Mouse (Mus musculus) heart, postnatal 0 days (tissue): Measurements from ENCODE around the gene Vwce.

Source experiments
- CTCF ChIP-seq: IDR thresholded peaks from 2 replicates; pipeline ENCODE4 v1.5.1; 2016; ENCODE audit warnings: antibody characterized with exemption, control low read depth, low read depth
- EP300 ChIP-seq: IDR thresholded peaks from 2 replicates; pipeline ENCODE4 v1.6.1; 2016; ENCODE audit warnings: antibody characterized with exemption, low read depth

DNA sequence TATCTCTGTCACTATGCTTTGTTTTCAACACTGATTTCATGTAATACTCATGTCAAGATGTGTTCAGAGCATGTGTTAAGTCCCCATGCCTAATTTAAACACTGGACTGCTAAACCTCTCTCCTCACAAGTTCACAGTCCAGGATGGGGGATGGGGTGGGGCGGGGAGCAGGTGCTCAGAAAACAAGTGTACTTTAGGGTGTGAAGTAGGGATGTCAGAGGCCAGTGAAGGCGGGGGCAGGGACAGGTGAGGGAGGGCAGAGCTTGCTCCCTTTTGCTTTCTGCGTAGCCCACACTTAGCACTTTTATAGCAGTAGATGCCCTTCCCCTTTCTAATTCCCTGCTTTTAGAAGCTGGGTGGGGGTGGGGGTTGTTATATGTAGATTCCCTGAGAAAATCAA, 31.1 kb downstream of the Vwce start:
- TF ChIP-seq CTCF, result no peak
- no peak for TF ChIP-seq EP300
